Mouse (Mus musculus): ENCODE data around the gene Rspo3. TPM values are rescaled to one million over a fixed set of nuclear protein-coding genes. Genes with fewer than 3 reads are reported as not detected.

The Rspo3 gene
- polyA plus RNA-seq, 1 experiment, result 0.07 TPM

DNA sequence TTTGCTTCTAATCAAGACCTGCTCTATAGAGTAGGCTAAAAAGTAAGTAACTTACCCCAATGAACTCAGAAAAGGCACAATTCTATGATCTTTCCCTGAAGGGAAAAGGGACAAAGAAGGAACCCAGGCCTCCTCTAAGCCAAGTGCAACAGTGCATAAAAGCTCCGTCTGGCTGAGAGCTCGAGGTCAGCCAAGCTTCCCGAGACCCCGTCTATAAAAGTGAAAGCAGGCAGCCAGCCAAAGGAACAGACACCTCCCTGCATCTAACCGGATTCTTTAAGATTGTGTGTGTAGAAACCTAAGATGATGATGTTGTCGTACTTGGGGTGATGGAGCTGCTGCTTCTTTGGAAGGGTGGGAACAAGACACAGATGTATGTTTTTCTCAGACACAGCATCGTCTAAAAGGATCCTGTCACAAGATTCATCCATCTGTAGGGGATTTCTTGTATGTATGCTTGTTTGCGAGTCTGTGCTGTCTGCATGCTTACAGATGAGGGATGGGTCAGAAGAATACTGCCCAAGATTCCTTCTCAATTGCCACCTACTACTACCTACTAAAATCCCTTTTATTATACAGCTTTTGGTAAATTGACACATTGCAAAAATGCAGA is 132.9 kb downstream of the Rspo3 start:
- no peaks in the 10 kb centered on the region for H3K4me1 ChIP-seq (replicated peaks; ENCODE audit: control insufficient read depth, insufficient read depth, low read length)
- no peak for TF ChIP-seq CTCF (IDR thresholded peaks at IDR 0.05; ENCODE audit: borderline replicate concordance, control insufficient read depth, extremely low read depth, insufficient read depth, low read length, poor library complexity)
- no peak for TF ChIP-seq POLR2A (IDR thresholded peaks at IDR 0.05; ENCODE audit: control insufficient read depth, extremely low read depth, insufficient read depth, low read length, poor library complexity)
- no peaks in the 10 kb centered on the region for H3K36me3 ChIP-seq (ENCODE audit: control insufficient read depth, insufficient read depth, low read length)
- WGBS, result 77% methylated on average over 8 of the region's 8 CpGs
- no peak overlapping the region for H3K4me3 ChIP-seq (ENCODE audit: control insufficient read depth, insufficient read depth, low read length)
- no peak overlapping the region for H3K27ac ChIP-seq (ENCODE audit: control insufficient read depth, insufficient read depth, low read length)
- H3K27me3 ChIP-seq (ENCODE audit: control insufficient read depth, insufficient read depth, low read length), result no peaks in the 10 kb centered on the region
- DNase-seq, result no peak

Other genes starting within 250 kb of the Rspo3 start
- gene Echdc1, start 222.7 kb downstream of the Rspo3 start, polyA plus RNA-seq (2012; rRNA removed), result 3.7 and 4.8 TPM in 2 replicates
- 25.3 and 30.0 TPM in 2 replicates for gene Rnf146, start 173.4 kb downstream of the Rspo3 start, polyA plus RNA-seq (2012; rRNA removed)

All from thymus, adult 2 months (tissue).